Mouse (Mus musculus) heart, postnatal 0 days (tissue): ENCODE results near the gene 4932414N04Rik.
"Not testable (repeated sequence)": the region's sequence is repeated elsewhere in the genome, so short reads cannot be mapped to it uniquely, and the experiment has no call there.

Source experiments
- CTCF ChIP-seq: IDR thresholded peaks from 2 replicates; pipeline ENCODE4 v1.5.1; 2016; ENCODE audit warnings: antibody characterized with exemption, control low read depth, low read depth
- EP300 ChIP-seq: IDR thresholded peaks from 2 replicates; pipeline ENCODE4 v1.6.1; 2016; ENCODE audit warnings: antibody characterized with exemption, low read depth

DNA sequence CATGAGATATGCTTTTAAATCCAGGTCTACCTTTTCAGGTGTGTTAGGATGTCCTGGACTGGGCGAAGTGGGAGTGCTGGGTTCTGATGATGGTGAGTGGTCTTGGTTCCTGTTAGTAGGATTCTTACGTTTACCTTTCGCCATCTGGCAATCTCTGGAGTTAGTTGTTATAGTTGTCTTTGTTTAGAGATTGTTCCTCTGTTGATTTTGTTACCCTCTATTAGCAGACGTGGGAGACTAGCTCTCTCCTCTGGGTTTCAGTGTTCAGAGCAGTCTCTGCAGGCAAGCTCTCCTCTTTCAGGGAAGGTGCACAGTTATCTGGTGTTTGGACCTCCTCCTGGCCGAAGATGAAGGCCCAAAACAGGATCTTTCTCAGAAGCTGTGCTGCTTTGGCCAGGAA, at the start of gene 4932414N04Rik:
- TF ChIP-seq CTCF, EP300: not testable (repeated sequence)
